Mouse (Mus musculus): Measurements from ENCODE around the gene C77080. TPM values are rescaled to one million over a fixed set of nuclear protein-coding genes. Genes with fewer than 3 reads are reported as not detected.

The C77080 gene
- total RNA-seq, 1 experiment from 2014 or later: 1.1 TPM

DNA sequence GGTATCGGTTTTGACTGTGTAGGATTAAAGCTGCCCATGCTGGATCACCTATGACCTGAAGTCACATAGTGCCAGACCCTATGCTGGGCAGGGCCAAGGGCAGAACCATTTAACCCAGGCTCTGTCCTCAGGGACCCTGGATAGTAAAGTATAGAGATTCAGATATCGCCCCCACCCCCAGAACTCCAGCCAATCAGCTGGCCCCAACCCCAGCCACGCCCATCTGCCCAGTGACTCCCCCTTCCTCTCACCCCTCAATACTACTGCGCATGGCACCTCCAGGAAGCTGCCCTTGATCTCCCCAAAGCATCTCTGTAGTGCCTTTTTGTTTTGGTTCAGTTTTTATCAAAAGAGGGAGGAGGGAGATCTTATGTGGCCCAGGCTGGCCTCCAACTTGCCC is 18.4 kb downstream of the C77080 start:
- ATAC-seq (replicated peaks; ENCODE audit: low read depth, poor library complexity, severe bottlenecking): no peak

DNA sequence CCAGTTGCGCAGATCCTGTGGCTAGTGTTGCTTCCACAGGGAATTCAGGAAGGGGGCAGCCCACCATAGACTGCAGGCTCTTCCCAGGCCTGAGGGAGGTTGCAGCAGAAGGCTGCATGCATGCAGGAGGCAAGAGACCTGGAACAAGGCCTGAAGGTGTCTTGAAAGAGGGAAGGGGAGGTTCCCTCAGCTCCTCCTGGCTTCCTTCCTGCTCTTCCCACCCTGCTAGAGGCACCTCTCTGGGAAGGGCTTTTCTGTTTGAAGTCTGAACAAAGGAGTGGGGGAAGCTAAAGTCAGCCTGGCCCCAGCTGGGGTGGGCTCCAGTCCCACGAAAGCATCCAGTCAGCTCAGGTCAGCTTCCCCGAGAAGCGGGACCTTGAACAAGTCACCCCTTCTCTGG is 18.9 kb downstream of the C77080 start:
- ATAC-seq (replicated peaks; ENCODE audit: low read depth, poor library complexity, severe bottlenecking): no peak

DNA sequence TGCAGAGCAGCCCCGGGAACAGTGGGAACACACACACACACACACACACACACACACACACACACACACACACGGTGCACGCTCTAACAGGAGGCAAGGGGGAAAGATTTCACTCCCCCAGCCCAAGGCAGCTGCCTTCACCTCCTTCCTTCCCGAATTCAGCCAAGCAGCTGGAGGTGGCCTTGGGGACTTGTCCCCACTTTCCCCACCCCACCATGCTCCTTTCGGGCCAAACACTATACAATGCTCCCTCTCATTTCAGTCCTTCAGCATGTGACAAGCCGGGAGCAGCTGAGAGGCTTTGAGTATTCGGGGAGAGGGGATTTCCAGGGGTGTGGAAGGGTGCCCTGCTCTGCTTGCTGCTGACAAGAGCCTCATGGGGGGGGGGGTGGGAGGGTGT is 19.3 kb downstream of the C77080 start:
- ATAC-seq (replicated peaks; ENCODE audit: low read depth, poor library complexity, severe bottlenecking): no peak

DNA sequence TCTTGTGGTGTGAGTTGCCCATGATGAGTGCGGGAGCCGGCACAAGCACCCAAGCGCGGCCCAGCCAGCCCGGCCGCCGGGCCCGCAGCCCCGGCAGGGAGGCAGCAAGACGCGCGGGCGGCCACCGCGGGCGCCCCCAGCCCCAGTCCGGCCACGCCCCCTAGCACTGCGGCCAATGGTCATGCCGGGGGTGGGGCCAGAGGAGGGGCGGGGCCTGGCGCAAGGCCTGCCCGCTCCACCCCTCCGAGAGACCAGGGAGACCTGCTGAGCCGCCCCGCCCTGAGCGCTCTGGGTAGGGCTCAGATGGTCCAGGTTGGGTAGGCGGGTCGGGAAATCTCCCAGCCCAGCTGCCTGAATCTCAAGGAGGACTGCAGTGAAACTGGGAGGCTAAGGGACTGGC is 22.1 kb downstream of the C77080 start:
- peak; percentile 48 for ATAC-seq (replicated peaks; ENCODE audit: low read depth, poor library complexity, severe bottlenecking)

DNA sequence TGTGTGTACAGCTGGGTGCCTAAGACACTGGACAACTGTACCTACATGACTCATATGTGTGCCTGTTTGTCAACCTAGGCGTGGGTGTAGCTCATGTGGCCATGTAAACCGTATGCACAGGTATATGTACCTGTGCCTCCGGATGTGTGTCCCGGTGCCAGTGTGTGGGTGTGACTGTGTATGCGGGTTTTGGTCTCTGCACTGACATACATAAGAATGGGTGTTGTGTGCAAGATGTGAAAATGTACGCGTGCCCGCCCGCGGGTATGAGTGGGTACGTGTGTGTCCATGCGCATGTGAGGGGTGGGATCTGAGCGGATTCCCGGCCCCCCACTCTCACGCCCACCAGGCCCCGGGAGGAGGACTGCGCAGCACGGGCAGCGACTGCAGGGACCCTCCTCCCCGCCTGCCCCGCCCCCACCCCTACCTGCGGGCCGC is 22.6 kb downstream of the C77080 start:
- no peak for ATAC-seq (replicated peaks; ENCODE audit: low read depth, poor library complexity, severe bottlenecking)

DNA sequence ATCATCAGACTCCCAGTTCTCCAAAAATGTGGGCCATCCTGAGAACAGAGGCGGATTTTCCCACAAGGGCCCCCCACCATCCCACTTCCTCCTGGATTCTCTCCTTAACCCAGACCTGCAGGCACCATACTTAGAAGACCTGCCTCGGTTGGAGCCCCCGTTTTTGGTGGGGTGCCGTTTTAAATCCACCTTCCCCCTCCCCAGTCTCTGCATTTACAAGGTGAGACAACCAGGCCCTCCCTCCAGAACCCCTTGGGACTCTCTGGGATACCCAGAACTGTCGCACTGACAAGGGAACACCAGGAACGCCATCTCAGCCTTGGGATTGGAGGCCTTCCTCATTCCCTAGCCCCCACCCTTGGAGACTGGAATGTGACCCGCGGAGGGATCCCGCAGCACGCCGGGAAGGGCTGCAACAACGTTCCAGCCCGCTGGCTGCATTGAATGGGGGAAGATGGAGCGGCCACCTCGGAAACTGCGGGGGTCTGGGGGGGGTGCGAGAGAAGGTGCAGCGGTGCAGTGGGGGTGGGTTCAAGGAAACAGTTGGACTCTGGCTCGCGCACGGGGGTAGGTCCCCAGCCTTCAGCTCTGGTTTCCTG is 23.3 kb downstream of the C77080 start:
- ATAC-seq (replicated peaks; ENCODE audit: low read depth, poor library complexity, severe bottlenecking): no peak

DNA sequence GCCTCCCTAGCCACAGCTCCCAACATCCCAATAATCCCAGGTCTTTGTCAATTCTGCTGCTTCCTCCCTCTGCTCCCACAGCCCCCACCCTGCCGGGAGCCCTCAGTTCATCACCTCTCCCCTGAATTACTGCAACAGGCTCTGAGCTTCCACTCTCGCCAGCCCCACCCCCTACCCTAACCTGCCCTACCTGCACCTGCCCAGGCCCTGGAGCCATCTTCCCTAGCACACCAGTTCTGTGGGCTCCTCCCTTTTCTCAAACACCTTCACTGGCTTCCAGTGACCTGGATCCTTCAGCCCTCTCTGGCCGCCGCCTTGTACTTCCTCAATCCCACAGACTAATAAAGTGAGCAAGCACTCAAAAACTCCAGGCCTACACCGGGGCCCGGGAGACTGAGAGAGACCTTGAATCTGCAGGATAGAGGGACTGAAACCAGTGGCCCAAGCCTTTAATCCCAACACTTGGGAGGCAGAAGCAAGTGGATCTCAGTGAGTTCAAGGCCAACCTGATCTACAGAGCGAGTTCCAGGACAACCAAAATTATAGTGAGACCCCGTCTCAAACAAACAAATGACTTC is 24.9 kb downstream of the C77080 start:
- ATAC-seq (replicated peaks; ENCODE audit: low read depth, poor library complexity, severe bottlenecking): no peak

DNA sequence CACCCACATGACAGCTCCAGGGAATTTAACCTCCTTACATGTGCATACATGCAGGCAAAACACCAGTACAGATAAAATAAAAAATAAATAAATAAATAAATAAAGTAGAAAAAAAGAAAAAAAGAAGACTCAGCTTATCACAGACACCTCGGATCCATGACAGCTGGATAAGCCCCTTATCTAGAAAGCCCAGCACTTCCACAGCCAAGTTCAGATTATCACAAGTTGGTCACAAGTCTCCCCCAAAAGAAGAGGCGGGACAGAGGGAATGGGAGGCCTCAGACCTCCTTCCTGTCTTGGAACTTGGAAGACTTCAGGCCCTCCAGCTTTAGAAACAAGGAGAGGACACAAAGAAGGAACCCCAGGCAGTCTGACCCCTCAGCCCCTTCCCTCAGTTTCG is 26.1 kb downstream of the C77080 start:
- ATAC-seq (replicated peaks; ENCODE audit: low read depth, poor library complexity, severe bottlenecking): no peak

DNA sequence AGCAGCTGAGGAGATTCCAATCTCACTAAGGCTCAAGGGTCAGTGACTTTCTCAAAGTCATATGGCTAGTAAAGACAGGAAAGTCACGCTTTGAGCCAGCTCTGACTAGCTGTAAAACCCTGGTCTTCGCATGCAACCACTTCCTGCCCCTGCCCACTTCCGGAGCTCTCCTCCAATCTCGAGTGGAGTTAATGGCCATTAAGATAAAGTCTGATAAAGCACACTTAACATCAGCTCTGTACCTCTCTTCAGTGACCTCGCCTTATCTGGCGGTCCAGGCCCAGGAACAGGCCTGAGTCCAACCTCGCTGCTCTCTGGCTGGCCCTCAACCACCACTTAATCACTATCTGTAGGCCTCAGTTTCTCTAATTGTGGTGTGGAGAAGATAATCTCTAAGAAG is 26.7 kb downstream of the C77080 start:
- ATAC-seq (replicated peaks; ENCODE audit: low read depth, poor library complexity, severe bottlenecking): peak; percentile 60

DNA sequence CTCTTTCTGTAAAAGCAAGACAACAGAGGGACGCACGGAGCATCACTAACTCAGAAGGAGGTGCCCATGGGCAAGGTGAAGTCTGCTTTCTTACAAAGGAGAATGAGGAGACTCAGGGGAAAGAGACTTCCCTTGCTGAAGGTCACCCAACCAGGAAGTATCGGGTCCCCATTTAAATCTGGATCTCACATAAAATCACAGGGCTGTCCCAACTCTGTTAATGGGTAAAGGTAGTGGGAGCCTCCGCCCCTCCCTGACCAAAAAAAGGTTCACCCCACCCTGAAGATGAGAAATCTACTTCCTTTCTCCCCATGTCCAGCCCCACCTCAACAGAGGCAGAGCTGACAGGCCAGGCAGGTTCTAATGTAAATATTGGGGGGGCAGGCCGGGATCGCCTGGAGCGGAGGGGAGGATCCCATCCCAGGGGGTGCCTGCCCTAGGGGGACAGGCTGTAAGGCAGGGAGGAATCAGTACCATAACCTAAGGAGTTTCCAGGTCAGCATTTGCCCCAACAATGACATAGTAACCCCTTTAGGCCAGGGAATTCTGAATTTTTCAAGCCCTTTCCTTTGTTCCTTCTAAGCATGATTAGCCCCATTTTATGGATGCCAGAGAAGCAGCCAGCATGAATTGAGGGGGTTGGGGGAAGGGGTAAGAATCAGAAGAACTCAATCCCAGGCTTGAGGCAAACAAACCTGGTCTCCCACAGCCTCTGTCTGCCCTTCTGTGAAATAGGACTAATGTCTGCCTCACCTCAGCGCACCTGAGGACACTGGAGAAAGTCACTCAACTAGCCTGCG is 28.4 kb downstream of the C77080 start:
- ATAC-seq (replicated peaks; ENCODE audit: low read depth, poor library complexity, severe bottlenecking): no peak

DNA sequence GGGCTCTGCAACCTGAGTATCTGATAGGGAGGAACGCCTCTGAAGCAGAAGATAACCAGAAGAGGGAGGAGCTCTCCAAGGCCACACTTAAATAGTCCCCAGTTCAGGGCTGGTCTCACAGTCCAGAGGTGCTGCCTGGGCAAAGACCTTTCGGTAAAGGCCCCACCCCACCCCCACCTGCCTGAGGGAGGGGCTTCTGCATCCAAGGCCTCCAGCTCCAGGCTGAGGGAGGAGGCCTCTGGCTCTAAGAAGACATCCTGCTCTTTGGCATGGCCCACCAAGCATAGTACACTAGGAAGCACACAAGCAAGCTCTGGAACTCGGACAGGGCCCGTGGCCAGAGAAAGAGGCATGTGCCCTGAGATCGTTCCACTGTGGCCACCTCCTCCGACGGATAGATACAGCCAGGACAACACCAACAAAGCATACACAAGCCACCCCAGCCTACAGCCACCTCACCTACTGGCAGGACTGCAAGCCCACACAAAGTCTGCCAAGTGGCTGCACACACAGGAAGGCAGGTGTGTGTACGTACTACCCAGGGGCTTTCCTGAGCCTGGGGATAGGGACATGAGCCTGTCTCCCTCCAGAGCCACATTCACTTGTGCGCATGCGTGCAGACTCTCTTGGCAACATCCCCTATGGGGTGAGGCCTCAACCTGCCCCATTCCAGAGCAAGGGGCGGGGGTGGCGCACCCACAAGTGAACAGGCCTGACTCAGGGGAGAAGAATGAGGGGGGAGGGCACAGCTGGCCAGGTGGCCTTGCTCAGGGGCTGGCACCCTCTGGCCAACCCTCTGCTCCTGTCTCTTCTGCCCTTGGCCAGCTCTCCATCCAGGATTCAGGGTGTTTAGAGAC is 29.4 kb downstream of the C77080 start:
- ATAC-seq (replicated peaks; ENCODE audit: low read depth, poor library complexity, severe bottlenecking): no peak

DNA sequence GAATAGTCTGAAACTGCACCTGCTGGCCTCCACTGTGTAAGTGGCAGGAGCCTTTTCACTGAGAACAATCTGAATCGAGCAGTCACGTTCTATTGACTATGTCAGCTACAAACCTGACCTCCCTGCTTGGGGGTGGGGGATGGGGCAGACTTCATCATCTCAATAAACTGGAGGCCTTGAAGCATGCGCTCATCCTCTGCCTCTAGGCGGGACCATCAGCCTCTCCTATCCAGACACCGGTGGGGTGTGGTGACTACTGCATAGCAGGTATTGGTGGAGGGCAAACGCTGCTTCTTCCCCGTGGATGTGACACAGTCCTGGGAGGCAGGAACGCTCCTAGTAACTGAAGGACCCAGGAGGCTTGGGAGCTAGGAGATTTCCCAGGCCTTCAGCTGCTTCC is 30.3 kb downstream of the C77080 start:
- ATAC-seq (replicated peaks; ENCODE audit: low read depth, poor library complexity, severe bottlenecking): no peak

DNA sequence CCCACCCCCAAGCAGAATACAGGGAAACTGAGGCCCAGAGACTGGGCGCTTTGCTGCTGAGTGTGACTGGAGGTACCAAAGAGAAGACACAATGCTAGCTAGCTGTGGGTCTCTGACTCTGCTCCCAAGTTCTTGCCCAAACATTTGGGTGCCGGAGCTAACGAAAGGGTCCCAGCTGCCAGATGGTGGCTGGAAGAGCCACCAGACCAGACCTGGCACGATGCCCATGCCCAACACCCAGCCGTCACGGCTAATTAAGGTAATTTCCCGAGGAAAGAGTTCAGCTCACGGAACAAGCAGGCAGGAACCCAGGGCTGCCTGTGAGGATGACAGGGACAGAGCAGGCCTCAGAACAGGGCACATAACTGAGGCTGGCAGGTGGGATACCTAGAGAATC is 33.2 kb downstream of the C77080 start:
- ATAC-seq (replicated peaks; ENCODE audit: low read depth, poor library complexity, severe bottlenecking): no peak

DNA sequence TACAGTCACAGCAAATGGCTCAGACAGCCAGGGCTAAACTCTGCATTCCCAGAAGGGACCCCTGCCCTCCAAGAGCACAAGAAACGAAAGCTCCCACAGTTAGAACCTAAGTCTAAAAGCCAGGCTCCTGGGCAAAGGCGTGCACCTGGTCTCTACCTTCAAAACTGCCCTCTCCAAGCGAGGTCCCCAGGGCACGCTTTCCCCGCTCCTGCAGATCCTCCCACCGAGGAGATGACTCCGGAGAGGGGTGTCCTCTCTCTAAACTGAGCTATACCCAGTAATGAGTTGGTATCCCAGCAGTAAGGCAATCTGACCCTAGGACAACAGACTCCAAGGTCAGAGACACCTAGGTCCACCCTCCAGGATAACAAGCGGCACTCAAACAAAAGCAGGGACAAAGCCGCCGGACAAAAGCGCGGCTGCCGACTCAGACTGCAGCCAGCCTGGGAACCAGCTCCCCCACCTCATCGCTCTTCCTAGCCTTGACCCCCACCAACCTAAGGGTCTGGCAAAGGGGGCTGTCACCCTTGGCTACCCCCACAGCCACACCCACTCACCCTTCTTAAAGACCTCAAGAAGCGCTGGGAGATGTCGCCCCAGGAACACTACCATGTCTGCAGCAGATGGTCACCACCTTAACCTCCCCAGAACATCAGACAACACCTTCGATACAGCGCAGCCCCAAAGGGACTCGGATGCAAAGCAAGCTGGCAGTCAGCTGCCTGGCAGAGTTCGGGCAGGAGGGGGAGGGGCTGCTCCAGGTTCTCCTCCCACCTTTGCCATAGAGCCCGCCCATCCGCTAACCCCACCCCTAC is 33.8 kb downstream of the C77080 start:
- no peak for ATAC-seq (replicated peaks; ENCODE audit: low read depth, poor library complexity, severe bottlenecking)

DNA sequence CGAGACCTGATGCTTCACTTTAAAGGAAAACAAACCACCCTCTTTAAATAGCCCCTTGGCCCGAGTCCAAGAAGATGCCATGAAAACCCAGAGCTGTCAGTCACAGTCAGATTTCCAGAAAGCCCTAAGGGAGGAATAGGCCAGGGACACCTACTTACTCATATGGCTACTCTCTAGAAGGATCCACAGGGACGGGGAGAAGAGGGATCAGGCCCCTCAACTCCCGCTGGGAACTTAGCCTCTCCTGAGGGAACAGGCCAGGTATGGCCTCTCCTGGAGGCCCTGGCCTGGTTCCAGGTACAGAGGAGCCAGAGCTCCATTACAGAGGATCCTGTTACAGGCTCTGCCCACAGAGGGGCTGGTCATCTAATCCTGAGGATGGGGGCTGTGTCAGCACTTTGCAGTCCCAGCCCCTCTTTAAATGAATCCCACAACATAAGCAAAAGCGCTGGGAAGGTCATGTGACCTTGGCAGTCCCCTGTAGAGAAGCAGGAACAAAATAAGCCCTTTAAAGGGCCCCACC is 34.7 kb downstream of the C77080 start:
- no peak for ATAC-seq (replicated peaks; ENCODE audit: low read depth, poor library complexity, severe bottlenecking)

DNA sequence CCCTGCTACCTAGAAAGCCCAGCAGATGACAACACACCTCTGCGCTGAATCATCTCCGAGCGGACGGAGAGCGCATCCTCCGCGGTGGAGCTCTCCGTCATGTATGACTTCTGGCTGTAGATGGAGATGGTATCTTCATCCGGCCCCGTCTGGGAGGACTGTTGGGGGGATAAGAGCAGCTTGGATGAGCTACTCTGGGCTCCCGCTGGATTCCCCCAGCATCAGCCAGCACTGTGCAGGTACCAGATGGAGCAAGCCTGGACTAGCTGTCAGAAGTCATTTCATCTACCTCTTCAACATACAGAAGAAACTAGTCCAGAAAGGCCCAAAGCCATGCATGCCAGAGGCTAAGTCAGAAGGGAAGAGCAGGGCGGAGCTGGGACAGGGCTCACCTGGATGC is 35.9 kb downstream of the C77080 start:
- ATAC-seq (replicated peaks; ENCODE audit: low read depth, poor library complexity, severe bottlenecking): no peak

DNA sequence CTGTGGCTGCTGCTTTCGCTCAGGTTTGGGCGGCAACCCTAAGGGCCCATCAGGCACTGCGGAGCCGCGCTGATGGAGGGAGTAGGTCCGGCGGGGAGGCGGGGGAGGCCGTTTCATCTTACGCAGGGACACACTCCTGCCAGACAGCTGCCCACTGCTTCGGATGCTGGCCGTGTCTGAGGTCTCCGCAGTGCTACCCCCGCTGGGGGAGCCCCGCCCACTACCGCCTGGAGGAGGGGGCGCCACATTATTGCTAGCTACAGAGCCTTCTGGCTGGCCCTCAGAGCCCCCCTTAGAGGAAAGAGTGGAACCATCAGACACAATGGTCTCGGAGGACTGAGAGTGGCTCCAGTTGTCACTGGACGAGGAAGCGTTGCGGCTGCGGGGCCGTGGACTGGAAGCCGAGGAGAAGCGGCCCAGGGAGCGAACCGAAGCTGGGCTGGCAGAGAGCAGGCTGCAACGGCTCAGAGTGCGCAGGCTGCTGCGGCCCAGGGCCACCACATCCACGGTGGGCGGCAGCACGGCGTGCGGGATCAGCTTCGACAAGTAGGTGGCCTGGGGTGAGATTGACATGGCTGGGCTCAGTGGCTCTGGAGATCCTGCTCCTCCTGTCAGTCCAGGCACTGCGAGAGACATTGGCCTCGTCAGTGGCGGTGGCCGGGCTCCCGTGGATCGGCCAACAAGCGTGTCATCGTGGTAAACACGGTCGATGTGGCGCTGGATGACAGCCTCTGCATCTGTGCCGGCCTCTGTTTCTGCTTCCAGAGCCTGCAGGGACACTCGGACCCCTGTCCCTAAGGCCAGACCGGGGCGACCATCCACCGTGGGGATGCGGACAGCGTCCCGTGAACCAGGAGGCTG is 37.6 kb downstream of the C77080 start:
- ATAC-seq (replicated peaks; ENCODE audit: low read depth, poor library complexity, severe bottlenecking): no peak

DNA sequence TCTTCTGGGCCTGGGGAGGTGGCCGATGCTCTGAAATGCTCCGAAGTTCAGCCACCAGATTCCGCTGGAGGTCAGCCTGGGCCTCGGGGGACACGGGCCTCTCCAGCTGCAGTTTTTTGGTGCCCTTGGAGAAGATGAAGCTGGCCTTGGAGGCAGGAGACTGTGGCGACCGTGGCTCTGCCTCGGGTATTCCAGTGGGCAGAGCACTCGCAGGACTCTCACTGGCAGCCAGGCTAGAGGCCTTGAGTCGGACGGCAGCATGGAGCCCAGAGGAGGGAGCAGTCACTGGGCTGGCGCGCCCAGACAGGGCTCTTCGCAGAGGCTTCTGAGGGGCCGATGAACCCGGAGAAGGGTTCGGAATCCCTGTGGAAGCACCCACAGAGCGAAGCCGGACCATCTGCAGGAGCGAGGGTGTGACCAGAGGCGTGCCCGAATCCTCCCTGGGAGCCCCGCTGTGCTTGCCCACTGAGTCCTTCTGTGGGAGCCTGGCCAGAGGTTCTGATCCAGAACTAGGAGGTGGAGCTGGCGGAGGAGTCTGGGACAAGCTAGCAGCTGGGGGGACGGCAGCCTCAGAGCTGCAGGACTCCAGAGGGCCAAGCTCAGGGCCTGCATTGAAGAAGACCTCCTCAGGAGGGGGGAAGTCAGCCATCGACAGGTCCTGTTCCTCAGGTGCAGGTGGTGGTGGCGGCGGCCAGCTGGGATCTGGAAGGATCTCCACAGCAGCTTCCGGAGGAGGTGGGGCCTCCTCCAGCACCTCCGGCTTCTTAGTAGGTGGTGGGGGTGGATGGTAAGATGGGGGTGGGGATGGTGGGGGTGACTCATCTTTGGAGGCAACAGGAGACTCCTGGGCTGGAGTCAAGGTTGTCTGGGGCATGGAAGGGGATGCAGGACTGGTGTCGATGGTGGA is 38.9 kb downstream of the C77080 start:
- no peak for ATAC-seq (replicated peaks; ENCODE audit: low read depth, poor library complexity, severe bottlenecking)
